ENCODE assay signal across 16 mouse cellular contexts in the genomic region with DNA sequence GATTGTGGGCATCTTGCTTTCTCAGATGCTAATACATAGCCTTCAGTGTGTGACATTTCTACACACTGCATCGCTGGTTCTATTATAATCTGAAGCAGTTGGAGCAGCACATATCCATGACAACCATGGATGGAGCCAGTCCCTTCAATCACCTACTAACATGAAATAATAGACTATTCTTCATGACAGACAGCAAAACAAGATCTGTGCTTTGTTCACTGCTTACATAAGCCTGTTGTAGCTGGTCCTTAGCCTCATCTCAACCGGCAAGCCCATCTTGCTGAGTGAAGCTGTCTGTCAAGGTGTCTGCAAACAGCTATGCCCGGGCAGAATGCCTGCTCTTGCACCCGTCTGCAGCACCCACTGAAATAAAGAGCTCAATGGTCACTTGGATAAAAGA.
DNase-seq lines count a peak whose midpoint lies in the region; ATAC-seq and TF ChIP-seq lines count a peak whose summit lies in the region.
"Had no signal": no experiment of that assay in that cellular context is flagged by ENCODE, and none has a peak within 500 bp of the region (broad histone marks: within the 10 kb centered on the region; RNA-seq: fewer than 3 reads in every experiment).

No protein-coding gene starts in this region.

- H3K9ac ChIP-seq in forebrain, embryonic 16.5 days (replicated peaks; ENCODE audit: low read depth, low read length): no peak overlapping the region
- H3K9ac ChIP-seq in forebrain, embryonic 15.5 days (replicated peaks): no peak overlapping the region
- H3K9ac ChIP-seq: heart, embryonic 13.5 days; kidney, embryonic 15.5 days; lung, embryonic 15.5 days had no signal

- H3K4me1 ChIP-seq in forebrain, embryonic 16.5 days (replicated peaks; ENCODE audit: control insufficient read depth, insufficient read depth, low read length): peaks cover 7% of the 10 kb centered on the region
- peaks cover 5% of the 10 kb centered on the region; the same call in 1 of the 2 replicates for H3K4me1 ChIP-seq in forebrain, embryonic 15.5 days
- H3K4me1 ChIP-seq in olfactory bulb, adult 2 months (ENCODE audit: control insufficient read depth, insufficient read depth, low read length): peaks cover 20% of the 10 kb centered on the region
- H3K4me1 ChIP-seq: heart, embryonic 13.5 days; lung, embryonic 15.5 days; megakaryocyte, embryonic 14.5 days had no signal

- WGBS in forebrain, embryonic 16.5 days: 22% methylated on average over 4 of the region's 4 CpGs
- 35% methylated on average over 4 of the region's 4 CpGs for whole genome bisulfite sequencing in forebrain, embryonic 15.5 days
- 40% methylated on average over 4 of the region's 4 CpGs for WGBS in olfactory bulb, adult 2 months

- no peak for TF ChIP-seq POLR2A in olfactory bulb, adult 2 months (IDR thresholded peaks at IDR 0.05; ENCODE audit: insufficient read depth, low read depth, low read length)

- H3K27me3 ChIP-seq in forebrain, embryonic 16.5 days (replicated peaks; ENCODE audit: control insufficient read depth, insufficient read depth, low read length): no peaks in the 10 kb centered on the region
- no peaks in the 10 kb centered on the region for H3K27me3 ChIP-seq in forebrain, embryonic 15.5 days
- H3K27me3 ChIP-seq: heart, embryonic 13.5 days; kidney, embryonic 15.5 days; lung, embryonic 15.5 days had no signal

- H3K4me3 ChIP-seq in forebrain, embryonic 16.5 days (replicated peaks; ENCODE audit: low read length): no peak overlapping the region
- no peak overlapping the region for H3K4me3 ChIP-seq in forebrain, embryonic 15.5 days
- no peak overlapping the region for H3K4me3 ChIP-seq in olfactory bulb, adult 2 months (ENCODE audit: insufficient read depth, low read depth, low read length)
- H3K4me3 ChIP-seq: heart, embryonic 13.5 days; kidney, embryonic 15.5 days; lung, embryonic 15.5 days; megakaryocyte, embryonic 14.5 days had no signal

- no peak overlapping the region for H3K27ac ChIP-seq in forebrain, embryonic 16.5 days (ENCODE audit: low read length)
- no peak overlapping the region for H3K27ac ChIP-seq in forebrain, embryonic 15.5 days (replicated peaks)
- peak overlapping the region; percentile 31 for H3K27ac ChIP-seq in olfactory bulb, adult 2 months (ENCODE audit: insufficient read depth, low read depth, low read length)
- H3K27ac ChIP-seq: heart, embryonic 13.5 days; kidney, embryonic 15.5 days; lung, embryonic 15.5 days had no signal

- no peak for TF ChIP-seq CTCF in olfactory bulb, adult 2 months (IDR thresholded peaks at IDR 0.05; ENCODE audit: insufficient read depth, low read depth, low read length)

- no peaks in the 10 kb centered on the region for H3K9me3 ChIP-seq in forebrain, embryonic 16.5 days (ENCODE audit: control insufficient read depth, low read length)
- no peaks in the 10 kb centered on the region for H3K9me3 ChIP-seq in forebrain, embryonic 15.5 days
- H3K9me3 ChIP-seq: heart, embryonic 13.5 days; kidney, embryonic 15.5 days; lung, embryonic 15.5 days; megakaryocyte, embryonic 14.5 days had no signal

- H3K4me2 ChIP-seq in forebrain, embryonic 16.5 days (ENCODE audit: low read length): no peak overlapping the region
- no peak overlapping the region for H3K4me2 ChIP-seq in forebrain, embryonic 15.5 days (replicated peaks)
- H3K4me2 ChIP-seq: heart, embryonic 13.5 days; kidney, embryonic 15.5 days; lung, embryonic 15.5 days had no signal

- peak; percentile 51 for ATAC-seq in forebrain, embryonic 16.5 days
- no peak for ATAC-seq in forebrain, embryonic 15.5 days (replicated peaks)

- DNase-seq in right cerebral cortex, adult 18-20 months: peak; percentile 20
- no peak for DNase-seq in right cerebral cortex, postnatal 36 days (ENCODE audit: low spot score in 2 of 2)
- peak; percentile 54 to 80 for DNase-seq in layer of hippocampus, adult 18-20 months (ENCODE audit: low spot score in 2 of 2)
- DNase-seq in lung, adult 18-20 months: no peak
- DNase-seq in adrenal gland, postnatal 14 days: no peak
- DNase-seq: adrenal gland, postnatal 25 days; gastrocnemius, postnatal 25 days; liver; thymus, postnatal 4 days had no signal

- H3K36me3 ChIP-seq in forebrain, embryonic 16.5 days (ENCODE audit: control insufficient read depth, insufficient read depth): no peaks in the 10 kb centered on the region
- no peaks in the 10 kb centered on the region for H3K36me3 ChIP-seq in forebrain, embryonic 15.5 days
- H3K36me3 ChIP-seq: heart, embryonic 13.5 days; kidney, embryonic 15.5 days; lung, embryonic 15.5 days had no signal

Comparison
In these comparisons a context has a peak if more than half of its experiments do, and no peak if none do; other contexts are left out.
1. DNase-seq: peak in right cerebral cortex, adult 18-20 months (single experiment) and layer of hippocampus, adult 18-20 months (2 of 2); none in right cerebral cortex, postnatal 36 days (0 of 2), lung, adult 18-20 months (0 of 2) and adrenal gland, postnatal 14 days (single experiment).